Mouse (Mus musculus) myocyte (in vitro differentiated cells): ENCODE measurements at regions not wholly inside any gene's neighbourhood (a gene's known extent, or its start where the extent isn't known, plus 50 kb on each side); places are given as distances from the start of the nearest gene placed in this dataset.

Experiments used
- CEBPB ChIP-seq: IDR thresholded peaks from 2 replicates; pipeline ENCODE4 v1.6.1; 2011; ENCODE audit warnings: mild to moderate bottlenecking, moderate library complexity; ENCODE audit not compliant: poor library complexity, insufficient read depth, severe bottlenecking
- E2F4 ChIP-seq: IDR thresholded peaks from one replicate; pipeline ENCODE4 v1.6.1; 2011; ENCODE audit warnings: mild to moderate bottlenecking, control low read depth, moderate library complexity; ENCODE audit not compliant: insufficient read depth
- MAX ChIP-seq: IDR thresholded peaks from one replicate; pipeline ENCODE4 v1.6.1; 2011; ENCODE audit warnings: low read depth, mild to moderate bottlenecking, control low read depth
- MYOD1 ChIP-seq, 3 experiments: IDR thresholded peaks; one replicate each; pipeline ENCODE4 v1.6.1; 2011; ENCODE audit warnings: control low read depth in 2 of 3, low read depth in 2 of 3, mild to moderate bottlenecking in 2 of 3, moderate library complexity in 1 of 3; ENCODE audit not compliant: insufficient read length in 2 of 3, control insufficient read depth in 1 of 3
- MYOG ChIP-seq, 3 experiments: IDR thresholded peaks; one replicate each; pipeline ENCODE4 v1.6.1; 2011; ENCODE audit warnings: control low read depth in 2 of 3, low read depth in 2 of 3, mild to moderate bottlenecking in 2 of 3; ENCODE audit not compliant: insufficient read length in 2 of 3, control insufficient read depth in 1 of 3, insufficient read depth in 1 of 3
- POLR2A ChIP-seq: IDR thresholded peaks from one replicate; pipeline ENCODE4 v1.6.1; 2011; ENCODE audit warnings: low read depth, mild to moderate bottlenecking, control low read depth, moderate library complexity; ENCODE audit not compliant: insufficient read length
- POLR2AphosphoS2 ChIP-seq: IDR thresholded peaks from one replicate; pipeline ENCODE4 v1.6.1; 2011; ENCODE audit warnings: low read depth, control low read depth; ENCODE audit not compliant: insufficient read length
- REST ChIP-seq: IDR thresholded peaks from one replicate; pipeline ENCODE4 v1.6.1; 2011; ENCODE audit warnings: mild to moderate bottlenecking, control low read depth, moderate library complexity; ENCODE audit not compliant: insufficient read depth, insufficient read length
- TCF12 ChIP-seq: IDR thresholded peaks from one replicate; pipeline ENCODE4 v1.6.1; 2011; ENCODE audit warnings: mild to moderate bottlenecking, control low read depth; ENCODE audit not compliant: poor library complexity, insufficient read depth, severe bottlenecking
- TCF3 ChIP-seq: IDR thresholded peaks from one replicate; pipeline ENCODE4 v1.6.1; 2011; ENCODE audit warnings: low read depth, control low read depth; ENCODE audit not compliant: insufficient read length
- USF1 ChIP-seq: IDR thresholded peaks from one replicate; pipeline ENCODE4 v1.6.1; 2011; ENCODE audit warnings: low read depth, mild to moderate bottlenecking, control low read depth, moderate library complexity

GRCm38 (mm10) chr13:52187841-52188604 is 341.5 kb downstream of the Gadd45g start:
- TF ChIP-seq CEBPB (no peak), POLR2A (no peak), USF1 (no peak), POLR2AphosphoS2 (no peak), E2F4 (no peak), TCF12 (no peak), MAX (no peak), MYOG (IDR thresholded peaks at IDR 0.05; ENCODE audit: control insufficient read depth in 1 of 3, insufficient read depth in 1 of 3, insufficient read length in 2 of 3, low read depth in 2 of 3) (peak in 2 of 3 experiments; percentile 26 to 73), REST (no peak), TCF3 (no peak), MYOD1 (IDR thresholded peaks at IDR 0.05; ENCODE audit: control insufficient read depth in 1 of 3, insufficient read length in 2 of 3, low read depth in 2 of 3) (peak in 1 of 3 experiments; percentile 46)
